Mouse (Mus musculus) cerebellum, adult 2 months (tissue): ENCODE measurements around the gene Lpar6. TPM values are rescaled to one million over a fixed set of nuclear protein-coding genes. Genes with fewer than 3 reads are reported as not detected.

ENCODE experiments used
- DNase-seq, 2 experiments: peaks; one replicate each; pipeline ENCODE4 v3.0.0; 2021
- H3K27ac ChIP-seq: fragments of 200-500 bp; 2 replicates; pipeline ENCODE4 v1.5.1; 2012; ENCODE audit warnings: low read length, control low read depth, inconsistent platforms; ENCODE audit not compliant: insufficient read depth
- H3K27me3 ChIP-seq: fragments of 200-500 bp; 2 replicates; pipeline ENCODE4 v1.6.1; 2012; ENCODE audit warnings: inconsistent platforms, mild to moderate bottlenecking, low read length, moderate library complexity; ENCODE audit not compliant: control insufficient read depth, insufficient read depth
- H3K4me1 ChIP-seq: fragments of 200-500 bp; 2 replicates; pipeline ENCODE4 v1.6.1; 2011; ENCODE audit warnings: low read length; ENCODE audit not compliant: control insufficient read depth, insufficient read depth
- H3K4me3 ChIP-seq: fragments of 200-500 bp; replicated peaks from 2 replicates; pipeline ENCODE3; 2011; ENCODE audit warnings: mild to moderate bottlenecking, low read depth, low read length, control low read depth; ENCODE audit not compliant: insufficient read depth
- CTCF ChIP-seq: fragments of 200-500 bp; IDR thresholded peaks from 2 replicates; pipeline ENCODE4 v1.5.1; 2011; ENCODE audit warnings: low read depth, mild to moderate bottlenecking, control low read depth, low read length, moderate library complexity, borderline replicate concordance; ENCODE audit not compliant: insufficient read depth
- POLR2A ChIP-seq: fragments of 200-500 bp; IDR thresholded peaks from 2 replicates; pipeline ENCODE4 v1.6.1; 2011; ENCODE audit warnings: low read length, control low read depth, borderline replicate concordance; ENCODE audit not compliant: insufficient read depth
- WGBS: fragments of 180-500 bp; shearing (Covaris S2); methylation state at CpG from one replicate; pipeline ENCODE4 v1.1.7; 2018; 5-methylcytosine and 5-hydroxymethylcytosine counted together
- polyA plus RNA-seq: library from polyadenylated mRNA; depleted of rRNA; stranded (reverse); fragments of >200 nt; gene quantifications from 2 replicates; pipeline ENCODE4 v1.2.3, GENCODE M21; 2012

Lpar6 gene
- polyA plus RNA-seq, 1 experiment = 2.7 TPM

- H3K4me3 ChIP-seq = no peak overlapping the region
- WGBS = 92% methylated on average over 9 of the region's 9 CpGs
- no peak overlapping the region for H3K27ac ChIP-seq
- H3K27me3 ChIP-seq = no peaks in the 10 kb centered on the region
- H3K4me1 ChIP-seq = peaks cover 5% of the 10 kb centered on the region
- DNase-seq = no peak
- TF ChIP-seq POLR2A (no peak), CTCF (no peak)
Measured at GRCm38 (mm10) chr14:73222316-73222970, 15.3 kb upstream of the Lpar6 start.

- Histone ChIP-seq H3K4me3 (no peak overlapping the region), H3K4me1 (peaks cover 4% of the 10 kb centered on the region), H3K27ac (peak overlapping the region; percentile 50; the same call in 1 of the 2 replicates), H3K27me3 (no peaks in the 10 kb centered on the region)
- no peak for TF ChIP-seq CTCF
- TF ChIP-seq POLR2A = no peak
- peak; percentile 30 to 57 for DNase-seq
- WGBS = 24% methylated on average over 3 of the region's 3 CpGs
Measured at GRCm38 (mm10) chr14:73226346-73226745, 11.3 kb upstream of the Lpar6 start.

GRCm38 (mm10) chr14:73226849-73227248 lies 10.8 kb upstream of the Lpar6 start:
- Histone ChIP-seq H3K27ac (no peak overlapping the region), H3K4me1 (peaks cover 4% of the 10 kb centered on the region), H3K4me3 (no peak overlapping the region), H3K27me3 (no peaks in the 10 kb centered on the region)
- no peak for TF ChIP-seq CTCF
- no peak for TF ChIP-seq POLR2A
- WGBS = 33% methylated on average over 1 of the region's 1 CpGs
- DNase-seq = no peak

GRCm38 (mm10) chr14:73231286-73231982 lies 6.3 kb upstream of the Lpar6 start:
- Histone ChIP-seq H3K27ac (no peak overlapping the region), H3K27me3 (no peaks in the 10 kb centered on the region), H3K4me1 (peaks cover 1% of the 10 kb centered on the region), H3K4me3 (no peak overlapping the region)
- TF ChIP-seq POLR2A = no peak
- no peak for TF ChIP-seq CTCF
- 60% methylated on average over 5 of the region's 5 CpGs for WGBS
- no peak for DNase-seq

GRCm38 (mm10) chr14:73234468-73235031 lies 3.1 kb upstream of the Lpar6 start:
- 56% methylated on average over 2 of the region's 2 CpGs for WGBS
- Histone ChIP-seq H3K4me3 (no peak overlapping the region), H3K27ac (no peak overlapping the region), H3K4me1 (no peaks in the 10 kb centered on the region), H3K27me3 (no peaks in the 10 kb centered on the region)
- TF ChIP-seq POLR2A (no peak), CTCF (no peak)
- DNase-seq = no peak

GRCm38 (mm10) chr14:73238498-73239250 lies 979 bp downstream of the Lpar6 start:
- TF ChIP-seq CTCF = no peak
- TF ChIP-seq POLR2A = no peak
- peak overlapping the region; percentile 62 for H3K4me3 ChIP-seq
- 36% methylated on average over 20 of the region's 20 CpGs for WGBS
- no peaks in the 10 kb centered on the region for H3K4me1 ChIP-seq
- no peak for DNase-seq
- no peaks in the 10 kb centered on the region for H3K27me3 ChIP-seq
- peak overlapping the region; percentile 41; the same call in 1 of the 2 replicates for H3K27ac ChIP-seq

- Histone ChIP-seq H3K27ac (no peak overlapping the region), H3K4me1 (no peaks in the 10 kb centered on the region), H3K27me3 (no peaks in the 10 kb centered on the region), H3K4me3 (peak overlapping the region; percentile 62)
- 37% methylated on average over 6 of the region's 6 CpGs for WGBS
- no peak for TF ChIP-seq POLR2A
- TF ChIP-seq CTCF = no peak
- DNase-seq = no peak
Measured at GRCm38 (mm10) chr14:73239291-73239690, 1.6 kb downstream of the Lpar6 start.
